Mouse (Mus musculus): ENCODE measurements around the gene Bcas3.

GRCm38 (mm10) chr11:85836523-85837290, 483.7 kb downstream of the Bcas3 start:
- no peak for TF ChIP-seq CTCF (IDR thresholded peaks at IDR 0.05; ENCODE audit: low read depth, low read length)
- no peak for TF ChIP-seq POLR2A (IDR thresholded peaks at IDR 0.05; ENCODE audit: insufficient read depth, low read length)
